Mouse (Mus musculus): ENCODE measurements at regions not wholly inside any gene's neighbourhood (a gene's known extent, or its start where the extent isn't known, plus 50 kb on each side); places are given as distances from the start of the nearest gene placed in this dataset.
"Not testable (repeated sequence)": the region's sequence is repeated elsewhere in the genome, so short reads cannot be mapped to it uniquely, and the experiment has no call there.

DNA sequence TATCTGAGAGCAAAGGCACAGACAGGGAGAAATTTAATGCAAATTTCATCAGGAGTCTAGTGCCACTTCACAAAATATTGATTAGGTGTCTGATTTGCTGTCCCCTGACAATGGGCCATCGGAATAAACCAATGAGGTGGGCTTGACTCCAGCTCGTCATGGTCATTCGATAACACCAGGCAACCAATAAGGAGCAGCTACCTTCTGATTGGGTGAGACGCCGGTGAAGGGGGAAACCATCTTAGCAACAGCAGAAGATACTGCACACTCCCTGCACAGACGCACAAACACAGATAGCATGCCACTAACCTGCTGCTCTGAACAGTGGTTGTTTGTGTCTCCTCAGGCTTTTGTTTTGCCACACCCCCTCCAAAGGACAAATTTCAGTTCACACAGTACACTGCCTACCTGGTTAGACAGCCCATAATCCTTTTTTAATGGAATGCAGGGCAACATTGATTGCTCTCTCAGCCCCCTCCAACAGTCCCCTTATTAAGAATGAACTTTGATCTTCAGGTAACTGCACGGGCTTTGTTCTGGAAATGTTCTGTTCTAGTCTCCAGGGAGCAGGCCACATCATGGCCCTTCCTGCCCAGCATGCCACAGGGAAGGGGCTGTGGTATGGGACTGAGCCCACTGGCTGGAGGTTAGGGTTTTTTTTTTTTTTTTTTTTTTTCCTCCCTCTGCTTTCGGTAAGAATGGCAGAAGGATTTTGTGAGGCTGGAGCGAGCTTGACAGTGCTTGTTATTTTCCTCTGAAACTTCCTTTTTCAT lies 285.1 kb upstream of the Ubash3b start:
- no peak for DNase-seq (ENCODE audit: low spot score)

DNA sequence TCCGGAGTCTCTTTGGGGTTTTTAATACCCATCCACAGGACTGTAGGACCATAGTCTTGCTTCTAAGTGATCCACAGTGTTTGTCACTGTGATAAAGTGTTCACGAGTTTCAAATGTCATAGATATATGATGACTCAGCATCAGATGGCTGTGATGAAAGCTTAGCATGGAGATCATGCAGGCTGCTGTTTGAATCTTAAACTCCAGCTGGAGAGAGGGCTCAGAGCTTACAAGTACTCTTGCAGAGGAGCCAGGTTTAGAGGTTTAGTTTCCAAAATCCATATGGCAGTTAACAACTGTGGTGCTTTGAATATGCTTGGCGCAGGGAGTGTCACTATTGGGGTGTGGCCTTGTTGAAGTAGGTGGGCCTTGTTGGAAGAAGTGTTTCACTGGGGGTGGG lies 280.9 kb upstream of the Ubash3b start:
- DNase-seq (ENCODE audit: low spot score) = no peak

- DNase-seq (ENCODE audit: low spot score) = no peak
Measured at GRCm38 (mm10) chr9:41439979-41440378, 278.5 kb upstream of the Ubash3b start.

GRCm38 (mm10) chr9:41438141-41438540 lies 276.6 kb upstream of the Ubash3b start:
- no peak for DNase-seq (ENCODE audit: low spot score)

DNA sequence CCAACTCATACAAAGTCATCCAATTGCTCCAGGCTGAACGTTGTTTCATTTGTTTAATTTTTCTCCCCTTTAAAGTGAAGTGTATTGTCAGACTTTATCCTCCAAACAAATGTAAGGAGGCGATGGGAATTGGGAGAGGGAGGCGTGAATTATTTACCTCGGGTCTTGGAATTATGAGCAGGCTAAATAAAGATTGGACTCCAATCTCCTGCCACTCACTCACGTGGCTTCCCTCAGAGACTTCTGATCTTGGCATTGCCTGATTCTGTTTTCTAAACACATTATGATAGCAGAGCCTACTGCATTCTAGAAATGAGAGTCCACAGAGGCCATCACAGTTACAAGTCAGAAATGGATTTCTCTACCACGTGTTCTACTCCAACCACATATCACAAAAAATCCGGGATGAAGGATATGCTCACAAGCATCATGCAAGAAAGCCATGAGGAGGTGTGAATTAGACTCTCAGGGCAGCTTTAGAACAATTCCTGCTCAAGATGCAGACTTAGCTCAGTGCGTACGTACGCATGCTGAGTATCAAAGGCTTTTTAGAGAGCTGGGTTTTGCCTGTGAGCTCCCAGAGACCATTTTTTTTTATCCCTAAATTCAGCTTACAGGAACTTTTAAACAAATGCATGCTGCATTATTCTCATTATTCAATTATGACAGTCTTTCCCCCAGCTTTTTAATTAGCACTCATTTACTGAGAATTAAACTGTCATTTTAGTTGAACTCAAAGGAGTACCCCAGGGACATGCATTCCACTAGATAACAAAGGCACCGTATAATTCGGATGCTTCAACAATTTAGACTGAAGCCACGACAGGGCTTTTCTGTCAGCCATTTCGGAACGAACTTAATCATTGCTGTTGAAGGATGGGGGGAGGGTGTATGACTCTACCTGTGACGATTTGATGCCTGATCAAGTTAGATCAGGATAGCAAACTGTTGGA lies 269.2 kb upstream of the Ubash3b start:
- no peak for DNase-seq (ENCODE audit: low spot score)

DNA sequence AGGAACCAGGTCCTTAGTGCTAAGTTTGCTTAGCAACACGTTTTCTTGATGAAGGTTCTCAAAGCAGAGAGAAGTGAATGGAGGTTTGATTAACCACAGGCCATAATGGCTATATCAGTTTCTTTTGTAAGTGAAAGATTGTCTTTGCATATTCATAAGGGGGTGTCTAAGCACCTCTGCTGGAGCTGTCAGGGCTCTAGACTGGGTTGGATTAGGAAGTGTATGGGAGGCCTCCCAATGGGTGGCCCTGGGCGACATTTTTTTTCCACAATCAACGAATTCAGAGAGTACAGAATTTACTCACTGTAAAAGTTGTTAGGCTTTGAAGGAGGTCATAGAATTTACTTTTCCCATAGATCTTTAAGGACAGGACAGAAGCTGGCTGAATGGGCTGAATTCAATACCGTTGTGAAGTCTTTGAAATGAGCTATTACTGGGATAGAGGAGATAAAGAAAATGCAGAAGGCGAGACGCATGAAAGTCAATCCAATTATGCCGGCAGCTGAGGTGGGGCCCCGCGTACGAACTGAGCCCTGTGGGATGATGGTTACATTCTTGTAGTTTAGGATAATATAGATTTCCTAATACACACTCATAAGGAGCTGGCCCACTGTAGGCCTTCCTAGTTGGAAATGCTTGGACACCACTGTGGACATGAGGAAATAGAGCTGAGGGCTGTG lies 268.4 kb upstream of the Ubash3b start:
- no peak for DNase-seq (ENCODE audit: low spot score)

- DNase-seq (ENCODE audit: low spot score) = no peak
Measured at GRCm38 (mm10) chr9:41429236-41429635, 267.7 kb upstream of the Ubash3b start.

DNA sequence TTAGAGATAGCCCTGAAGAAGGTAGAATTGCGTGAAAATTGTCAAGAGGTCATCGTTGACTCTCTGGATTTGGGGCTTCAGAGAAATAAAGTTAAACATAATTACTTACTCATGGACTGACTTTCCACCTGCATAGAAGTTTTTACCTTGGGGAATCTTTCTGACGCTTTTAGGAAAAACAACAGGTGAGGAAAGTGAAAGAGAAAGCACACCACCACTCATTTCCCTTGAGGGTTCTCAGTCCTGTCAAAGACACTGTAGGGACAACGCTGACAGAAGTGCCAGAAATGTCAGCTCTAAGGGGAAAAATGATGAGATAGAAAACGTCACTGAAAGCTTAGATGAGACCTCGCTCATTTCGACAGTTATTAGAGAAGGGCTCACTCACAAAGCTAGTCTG lies 265.2 kb upstream of the Ubash3b start:
- no peak for DNase-seq (ENCODE audit: low spot score)

DNA sequence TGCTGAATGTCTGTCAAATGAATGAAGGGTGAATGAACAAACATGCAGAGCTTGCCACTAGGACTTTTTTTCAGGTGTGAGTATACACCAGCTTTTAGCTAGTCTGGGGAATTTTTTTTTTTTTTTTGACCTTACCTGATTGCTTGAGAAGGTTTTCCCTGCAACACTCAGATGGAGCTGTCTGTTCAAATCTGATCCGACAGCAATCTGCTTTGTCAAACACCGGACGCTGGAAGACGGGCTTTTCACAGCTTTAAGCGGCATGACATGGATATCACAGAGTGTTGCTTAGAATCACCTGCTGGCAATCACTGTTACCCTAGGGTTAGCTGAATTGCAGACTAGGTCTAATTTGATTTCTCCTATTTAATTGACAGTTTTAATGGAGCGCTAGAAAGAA lies 263.7 kb upstream of the Ubash3b start:
- no peak for DNase-seq (ENCODE audit: low spot score)

DNA sequence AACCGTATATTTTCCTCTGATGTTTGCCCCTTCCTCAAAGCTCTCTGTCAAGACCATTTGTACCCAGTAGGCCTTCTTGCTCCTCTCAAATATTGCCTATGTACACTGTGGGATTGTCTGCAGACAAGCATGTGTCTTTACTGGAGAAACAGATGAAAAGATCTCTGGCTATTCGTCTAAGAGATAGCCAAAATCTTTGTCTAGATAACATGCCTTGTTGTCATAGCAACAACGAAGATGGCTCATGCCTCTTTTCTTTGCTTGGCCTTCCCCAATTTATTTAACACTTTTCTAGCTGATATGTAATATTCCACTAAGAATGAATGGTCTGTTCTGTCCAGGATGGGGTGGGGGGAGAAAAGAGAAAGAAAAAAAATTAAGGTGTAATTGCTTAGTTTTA lies 252.3 kb upstream of the Ubash3b start:
- DNase-seq (ENCODE audit: low spot score) = no peak

GRCm38 (mm10) chr9:41413091-41413490 lies 251.6 kb upstream of the Ubash3b start:
- not testable (repeated sequence) for DNase-seq (ENCODE audit: low spot score)

- DNase-seq (ENCODE audit: low spot score) = no peak
Measured at GRCm38 (mm10) chr9:41412174-41412757, 250.8 kb upstream of the Ubash3b start.

DNA sequence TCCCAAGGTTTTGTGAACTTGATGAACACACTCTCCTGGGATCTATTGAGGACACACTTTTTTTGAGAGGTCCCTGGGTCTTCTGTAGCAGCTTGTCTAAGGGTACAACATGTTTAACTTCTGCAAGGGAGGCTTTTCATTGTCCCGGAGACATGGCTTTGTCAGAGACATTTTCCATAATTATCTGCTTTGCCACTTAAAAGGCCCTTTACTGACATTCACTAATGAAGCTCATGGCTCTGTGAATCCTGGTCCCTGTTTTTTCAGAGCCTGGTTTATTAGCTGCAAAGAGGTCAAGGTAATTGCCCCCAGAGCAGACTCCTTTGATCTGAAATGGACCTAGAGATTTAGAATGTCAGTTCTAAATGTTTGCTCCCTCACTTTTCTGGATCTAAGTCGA lies 246.8 kb upstream of the Ubash3b start:
- no peak for DNase-seq (ENCODE audit: low spot score)

- DNase-seq (ENCODE audit: low spot score) = no peak
Measured at GRCm38 (mm10) chr9:41407078-41407477, 245.6 kb upstream of the Ubash3b start.

DNA sequence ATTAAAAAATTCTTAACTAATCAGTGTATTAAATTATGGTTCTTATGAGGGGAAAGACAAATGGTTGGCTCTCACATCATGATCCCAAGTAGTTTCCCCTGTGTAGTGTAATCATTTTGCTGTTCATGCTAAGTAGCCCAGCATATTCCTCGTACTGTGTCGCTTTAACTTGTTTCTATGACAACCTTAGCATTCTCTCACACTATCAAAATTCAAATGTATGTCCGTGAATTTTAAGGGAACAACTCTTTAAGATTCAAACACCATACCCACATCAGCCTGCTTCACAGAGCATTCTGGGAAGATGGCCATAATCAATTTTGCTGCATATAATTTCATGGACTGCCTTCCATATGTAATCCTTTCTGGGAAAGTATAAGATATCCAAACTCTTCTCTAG lies 241.4 kb upstream of the Ubash3b start:
- no peak for DNase-seq (ENCODE audit: low spot score)

GRCm38 (mm10) chr9:41400950-41401349 lies 239.5 kb upstream of the Ubash3b start:
- no peak for DNase-seq (ENCODE audit: low spot score)

DNA sequence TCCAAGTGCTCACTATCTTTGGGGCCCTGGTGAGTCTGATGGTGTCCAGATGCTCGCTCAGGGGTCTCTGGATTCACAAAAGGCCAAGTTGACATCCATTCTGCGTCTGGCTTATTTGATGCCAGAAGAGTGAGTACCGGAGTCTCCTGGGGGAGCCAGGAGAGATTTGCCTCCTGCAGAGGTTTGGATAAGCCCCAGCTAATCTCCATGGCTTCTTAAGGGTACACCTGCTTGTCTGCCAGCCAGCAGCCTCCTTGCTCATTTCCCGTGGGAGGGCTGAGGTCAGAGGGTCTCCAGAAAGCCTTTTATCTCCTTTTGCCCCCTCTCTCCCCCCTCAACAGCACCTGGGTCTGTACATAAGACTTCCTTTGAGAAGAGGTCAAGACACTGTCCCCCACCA lies 234.0 kb upstream of the Ubash3b start:
- DNase-seq (ENCODE audit: low spot score) = no peak

DNA sequence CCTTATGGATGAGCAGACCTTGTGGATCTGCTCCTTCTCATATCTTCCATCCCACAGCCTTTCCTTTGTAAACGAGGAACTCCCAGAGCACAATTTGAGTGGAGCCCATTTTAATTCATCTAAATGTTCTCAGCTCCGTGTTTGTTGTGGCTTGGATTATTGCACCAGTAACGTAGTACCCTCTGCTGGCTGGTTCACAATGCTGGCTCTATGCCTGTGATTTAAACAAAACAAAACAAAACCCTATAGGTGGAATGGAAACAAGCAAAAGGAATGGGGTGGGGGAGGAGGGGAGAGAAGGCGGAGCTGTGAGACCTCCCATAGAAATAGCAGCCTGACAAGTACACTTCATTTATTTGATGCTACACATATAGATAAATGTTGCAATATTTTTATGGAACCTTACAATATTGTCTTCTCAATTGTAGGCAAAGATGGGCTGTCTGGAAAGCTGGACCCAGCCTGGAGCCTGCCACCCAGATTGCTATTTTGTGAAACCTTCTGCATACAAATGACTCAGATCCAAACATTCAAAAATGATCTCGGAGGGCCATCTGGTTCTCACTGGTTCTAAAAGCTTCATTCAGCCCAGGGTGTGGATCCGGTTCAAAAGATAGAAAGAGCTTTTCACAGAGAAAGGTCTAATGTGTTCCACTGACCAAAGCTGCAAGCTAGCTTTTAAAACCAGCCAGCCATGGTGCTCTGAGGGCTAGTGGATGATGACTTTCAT lies 230.3 kb upstream of the Ubash3b start:
- DNase-seq (ENCODE audit: low spot score) = no peak

DNA sequence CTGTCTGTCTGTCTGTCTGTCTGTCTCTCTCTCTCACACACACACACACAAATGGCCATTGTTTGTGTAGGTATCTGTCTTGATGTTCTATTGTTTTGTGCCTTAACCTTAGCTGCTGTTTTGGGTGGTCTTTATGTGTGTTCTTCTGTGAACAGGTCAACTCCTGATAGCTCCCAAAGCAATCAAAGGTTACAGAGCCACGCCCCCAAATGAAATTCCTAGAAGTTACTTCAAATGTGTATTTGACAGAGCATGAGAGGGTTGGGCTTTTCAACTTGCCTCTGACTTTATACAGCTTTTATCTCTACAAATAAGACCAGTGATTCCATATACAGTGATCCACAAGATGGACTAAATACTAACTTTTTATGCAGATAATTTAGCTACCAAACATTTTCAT lies 217.8 kb upstream of the Ubash3b start:
- no peak for DNase-seq (ENCODE audit: low spot score)

GRCm38 (mm10) chr9:41378627-41379231 lies 217.2 kb upstream of the Ubash3b start:
- no peak for DNase-seq (ENCODE audit: low spot score)

All from testis, postnatal 14 days (tissue).